Mouse (Mus musculus) heart, embryonic 14.5 days (tissue): ENCODE results near the gene Timp2. TPM values are rescaled to one million over a fixed set of nuclear protein-coding genes. Genes with fewer than 3 reads are reported as not detected.
"Not testable (repeated sequence)": the region's sequence is repeated elsewhere in the genome, so short reads cannot be mapped to it uniquely, and the experiment has no call there.

ENCODE experiments used
- ATAC-seq: fragments of 200-750 bp; cut with Nextera tagmentation; 2 replicates; pipeline ENCODE4 v1.8.0; 2017; ENCODE audit warnings: low read depth, moderate TSS enrichment; ENCODE audit not compliant: insufficient number of reproducible peaks, insufficient read depth, low FRiP score
- H3K27ac ChIP-seq, 2 experiments: fragments of 200-500 bp in 1 of 2; fragments of 300-500 bp in 1 of 2; sonication (generic) in 1 of 2; replicated peaks in 1 of 2; 2 replicates each; pipeline ENCODE4 v1.5.1; 2012 to 2014; ENCODE audit warnings: low read depth in 2 of 2, low read length in 2 of 2, control low read depth in 1 of 2, mild to moderate bottlenecking in 1 of 2, mixed read lengths in 1 of 2; ENCODE audit not compliant: control insufficient read depth in 1 of 2, insufficient read depth in 1 of 2
- H3K27me3 ChIP-seq: fragments of 300-500 bp; sonication (generic); 2 replicates; pipeline ENCODE4 v1.6.1; 2014; ENCODE audit warnings: mild to moderate bottlenecking, low read length, control low read depth; ENCODE audit not compliant: control insufficient read depth, insufficient read depth
- H3K36me3 ChIP-seq: fragments of 300-500 bp; sonication (generic); 2 replicates; pipeline ENCODE4 v1.6.1; 2014; ENCODE audit warnings: mild to moderate bottlenecking, control low read depth, low read length, mixed read lengths; ENCODE audit not compliant: control insufficient read depth, insufficient read depth
- H3K4me1 ChIP-seq, 2 experiments: fragments of 200-500 bp in 1 of 2; fragments of 300-500 bp in 1 of 2; sonication (generic) in 1 of 2; 2 replicates each; pipeline ENCODE4 v1.6.1; 2012 to 2014; ENCODE audit warnings: low read length in 2 of 2, control low read depth in 1 of 2, mixed read lengths in 1 of 2; ENCODE audit not compliant: control insufficient read depth in 2 of 2, insufficient read depth in 2 of 2
- H3K4me2 ChIP-seq: fragments of 300-500 bp; sonication (generic); 2 replicates; pipeline ENCODE4 v1.6.1; 2014; ENCODE audit warnings: mild to moderate bottlenecking, low read length
- H3K4me3 ChIP-seq, 2 experiments: fragments of 200-500 bp in 1 of 2; fragments of 300-500 bp in 1 of 2; sonication (generic) in 1 of 2; 2 replicates each; pipeline ENCODE4 v1.5.1; 2012 to 2014; ENCODE audit warnings: low read length in 2 of 2, mild to moderate bottlenecking in 2 of 2, control low read depth in 1 of 2, low read depth in 1 of 2, moderate library complexity in 1 of 2; ENCODE audit not compliant: control insufficient read depth in 1 of 2, insufficient read depth in 1 of 2
- H3K9ac ChIP-seq: fragments of 300-500 bp; sonication (generic); 2 replicates; pipeline ENCODE4 v1.6.1; 2014; ENCODE audit warnings: mild to moderate bottlenecking, low read length
- H3K9me3 ChIP-seq: fragments of 300-500 bp; sonication (generic); 2 replicates; pipeline ENCODE4 v1.6.1; 2016; ENCODE audit warnings: low read length, control low read depth; ENCODE audit not compliant: control insufficient read depth
- WGBS: fragments of 180-500 bp; shearing (Covaris S2); extraction: QIAGEN DNeasy Blood & Tissue Kit; methylation state at CpG from one replicate; pipeline ENCODE4 v1.1.7; 2014; 5-methylcytosine and 5-hydroxymethylcytosine counted together
- polyA plus RNA-seq: library from polyadenylated mRNA; unstranded; fragments of >200 nt; fragmentation: Nextera tagmentation; extraction: Ambion mirVana; gene quantifications from 2 replicates; pipeline ENCODE4 v1.2.1, GENCODE M21; 2014

The Timp2 gene
- polyA plus RNA-seq, 1 experiment from 2014 or later, result 99.2 TPM

GRCm38 (mm10) chr11:118376323-118376722 is 20.8 kb upstream of the Timp2 start:
- H3K9ac ChIP-seq, H3K9me3 ChIP-seq, H3K4me2 ChIP-seq, H3K27me3 ChIP-seq, H3K36me3 ChIP-seq, H3K27ac ChIP-seq, H3K4me1 ChIP-seq, ATAC-seq, H3K4me3 ChIP-seq: not testable (repeated sequence)

DNA sequence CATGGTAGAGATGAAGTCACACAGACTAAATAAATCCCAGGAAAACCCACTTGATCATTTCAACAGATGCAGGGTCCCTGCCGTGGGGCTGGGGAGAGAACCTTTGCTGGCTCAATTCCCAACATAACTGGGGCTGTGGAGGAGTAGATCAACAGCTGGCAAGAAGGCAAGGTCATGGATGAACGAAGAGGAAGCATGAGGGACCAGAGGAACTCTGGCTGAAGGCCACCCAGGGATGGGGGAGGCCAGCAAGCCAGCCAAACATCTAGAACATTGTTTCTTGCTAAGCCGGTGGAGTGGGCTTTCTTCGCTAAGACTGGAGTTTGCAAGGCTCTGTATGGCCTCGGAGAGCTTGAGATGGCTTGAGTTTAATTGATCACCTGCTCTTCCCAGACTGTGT is 20.3 kb upstream of the Timp2 start:
- no peak overlapping the region for H3K4me2 ChIP-seq
- WGBS, result 63% methylated on average over 5 of the region's 5 CpGs
- H3K27me3 ChIP-seq, result no peaks in the 10 kb centered on the region
- H3K4me3 ChIP-seq, result no peak overlapping the region
- H3K36me3 ChIP-seq, result no peaks in the 10 kb centered on the region
- no peak overlapping the region for H3K9ac ChIP-seq
- no peak overlapping the region for H3K27ac ChIP-seq
- ATAC-seq, result no peak
- no peaks in the 10 kb centered on the region for H3K9me3 ChIP-seq
- H3K4me1 ChIP-seq, result peaks cover 3 to 9% of the 10 kb centered on the region in 2 experiments; a peak in 2 of 4 replicates

GRCm38 (mm10) chr11:118375461-118375860 is 19.9 kb upstream of the Timp2 start:
- Histone ChIP-seq H3K4me1 (peaks cover 3 to 9% of the 10 kb centered on the region in 2 experiments; a peak in 2 of 4 replicates), H3K4me2 (no peak overlapping the region), H3K27me3 (no peaks in the 10 kb centered on the region), H3K4me3 (no peak overlapping the region), H3K36me3 (no peaks in the 10 kb centered on the region), H3K9me3 (no peaks in the 10 kb centered on the region), H3K27ac (no peak overlapping the region), H3K9ac (no peak overlapping the region)
- 82% methylated on average over 8 of the region's 8 CpGs for WGBS
- ATAC-seq, result no peak

- H3K27me3 ChIP-seq, result no peaks in the 10 kb centered on the region
- H3K9ac ChIP-seq, result no peak overlapping the region
- no peaks in the 10 kb centered on the region for H3K36me3 ChIP-seq
- no peak overlapping the region for H3K4me2 ChIP-seq
- no peak overlapping the region for H3K4me3 ChIP-seq
- no peak overlapping the region for H3K27ac ChIP-seq
- H3K9me3 ChIP-seq, result no peaks in the 10 kb centered on the region
- ATAC-seq, result no peak
- peaks cover 3 to 9% of the 10 kb centered on the region in 2 experiments; a peak in 2 of 4 replicates for H3K4me1 ChIP-seq
Observed at GRCm38 (mm10) chr11:118375006-118375405, 19.5 kb upstream of the Timp2 start.

DNA sequence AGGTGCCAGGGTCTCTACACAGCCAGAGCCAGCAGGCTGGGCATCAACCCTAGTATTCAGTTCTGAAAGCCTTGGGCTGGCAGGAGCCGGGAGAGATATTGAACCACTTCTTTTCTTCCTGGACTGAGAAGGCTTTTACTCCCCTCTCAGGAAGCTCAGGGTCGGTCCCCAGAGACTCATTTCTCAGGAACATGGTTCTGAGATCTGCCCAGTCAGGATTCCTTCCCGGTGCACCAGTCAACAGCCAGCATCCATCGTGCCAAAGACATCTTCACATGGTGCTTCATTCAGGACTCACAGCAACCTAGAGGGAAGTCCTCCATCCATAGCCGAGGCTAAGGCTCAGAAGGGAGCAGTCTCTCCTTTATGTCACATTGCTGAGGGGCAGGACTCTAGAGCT is 19.0 kb upstream of the Timp2 start:
- no peak overlapping the region for H3K4me2 ChIP-seq
- H3K27me3 ChIP-seq, result no peaks in the 10 kb centered on the region
- no peaks in the 10 kb centered on the region for H3K36me3 ChIP-seq
- H3K4me1 ChIP-seq, result peaks cover 3 to 9% of the 10 kb centered on the region in 2 experiments; a peak in 2 of 4 replicates
- no peaks in the 10 kb centered on the region for H3K9me3 ChIP-seq
- whole genome bisulfite sequencing, result 60% methylated on average over 5 of the region's 5 CpGs
- no peak overlapping the region for H3K9ac ChIP-seq
- no peak overlapping the region for H3K4me3 ChIP-seq
- ATAC-seq, result no peak
- H3K27ac ChIP-seq, result no peak overlapping the region

DNA sequence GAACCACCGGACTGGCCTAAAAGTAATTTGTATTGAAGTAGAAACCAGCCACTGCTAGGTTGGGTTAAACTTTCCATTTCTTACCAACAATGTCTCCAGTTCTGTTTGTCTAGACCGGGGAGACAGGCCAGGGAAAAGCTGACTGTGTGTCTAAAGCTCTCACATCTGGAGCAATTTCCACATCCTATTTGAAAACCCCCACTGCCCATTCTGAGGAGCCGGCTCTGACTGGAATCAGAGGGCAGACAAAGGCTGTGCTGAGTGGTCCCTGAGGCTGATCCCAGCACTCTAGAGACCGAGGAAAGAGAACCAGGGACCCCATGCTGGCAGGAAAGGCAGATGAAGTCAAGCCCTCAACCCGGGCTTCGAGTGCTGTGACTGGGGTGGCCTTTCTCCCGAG is 17.1 kb upstream of the Timp2 start:
- no peak for ATAC-seq
- Histone ChIP-seq H3K36me3 (no peaks in the 10 kb centered on the region), H3K4me1 (peaks cover 3 to 4% of the 10 kb centered on the region in 2 experiments; a peak in 2 of 4 replicates), H3K4me3 (no peak overlapping the region), H3K9ac (no peak overlapping the region), H3K9me3 (no peaks in the 10 kb centered on the region), H3K27ac (no peak overlapping the region), H3K4me2 (no peak overlapping the region), H3K27me3 (no peaks in the 10 kb centered on the region)
- WGBS, result 59% methylated on average over 7 of the region's 7 CpGs

- no peak overlapping the region for H3K4me2 ChIP-seq
- no peak overlapping the region for H3K27ac ChIP-seq
- no peak overlapping the region for H3K4me3 ChIP-seq
- 79% methylated on average over 7 of the region's 7 CpGs for WGBS
- no peaks in the 10 kb centered on the region for H3K9me3 ChIP-seq
- no peaks in the 10 kb centered on the region for H3K36me3 ChIP-seq
- no peak overlapping the region for H3K9ac ChIP-seq
- peaks cover 3 to 4% of the 10 kb centered on the region in 2 experiments; a peak in 2 of 4 replicates for H3K4me1 ChIP-seq
- no peak for ATAC-seq
- H3K27me3 ChIP-seq, result no peaks in the 10 kb centered on the region
Observed at GRCm38 (mm10) chr11:118371876-118372275, 16.3 kb upstream of the Timp2 start.

- Histone ChIP-seq H3K4me3 (no peak overlapping the region), H3K4me1 (peaks cover 6 to 12% of the 10 kb centered on the region in 2 experiments), H3K9ac (no peak overlapping the region), H3K4me2 (no peak overlapping the region), H3K9me3 (no peaks in the 10 kb centered on the region), H3K36me3 (no peaks in the 10 kb centered on the region), H3K27ac (no peak overlapping the region), H3K27me3 (no peaks in the 10 kb centered on the region)
- no peak for ATAC-seq
- 66% methylated on average over 8 of the region's 8 CpGs for WGBS
Observed at GRCm38 (mm10) chr11:118369657-118370056, 14.1 kb upstream of the Timp2 start.
